8 mouse cellular contexts compared by ENCODE assay signal in the genomic region with DNA sequence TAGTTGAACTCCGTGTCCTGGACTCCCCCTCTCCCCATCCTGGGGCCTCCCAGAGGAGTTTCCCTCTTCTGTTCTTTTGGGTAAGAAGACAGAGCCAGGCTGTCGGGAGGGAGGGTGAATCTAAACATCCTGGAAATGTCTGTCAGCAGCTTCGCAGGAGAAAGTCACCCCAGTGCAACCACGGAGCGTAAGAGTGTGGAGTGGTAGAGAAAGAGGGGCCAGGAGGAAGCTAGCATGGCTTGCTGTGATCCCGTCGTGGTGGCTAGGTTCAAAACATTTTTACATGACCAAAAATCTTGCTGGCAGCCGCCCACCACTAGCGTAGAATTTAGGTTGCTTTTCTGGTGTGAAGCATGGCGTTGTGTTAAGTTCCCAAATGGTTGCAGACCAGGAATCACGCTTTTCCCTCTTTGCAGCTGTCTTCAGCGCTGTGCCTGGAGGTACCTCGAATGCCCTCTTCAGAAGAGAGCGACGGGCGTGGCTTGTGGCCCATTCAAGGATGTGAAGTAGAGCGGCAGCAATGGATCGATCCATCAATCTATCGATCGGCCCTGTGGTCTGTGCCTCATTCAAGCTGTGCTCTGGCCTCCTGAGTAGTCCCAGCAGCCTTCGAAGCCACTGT. TPM values are rescaled to one million over a fixed set of nuclear protein-coding genes. Genes with fewer than 3 reads are reported as not detected.
DNase-seq lines count a peak whose midpoint lies in the region; ATAC-seq and TF ChIP-seq lines count a peak whose summit lies in the region.

No protein-coding gene starts in this region.

- H3K4me3 ChIP-seq in G1E (ENCODE audit: low read depth, low read length): peak overlapping the region; percentile 36; the same call in 1 of the 2 replicates
- H3K4me3 ChIP-seq in forebrain, embryonic 14.5 days (ENCODE audit: low read depth, low read length): no peak overlapping the region
- H3K4me3 ChIP-seq in hindbrain, postnatal 0 days (ENCODE audit: low read length): peak overlapping the region; percentile 8; the same call in 1 of the 2 replicates
- peak overlapping the region; percentile 6; the same call in 1 of the 2 replicates for H3K4me3 ChIP-seq in liver, embryonic 12.5 days

- ATAC-seq in G1E (ENCODE audit: extremely low read depth, insufficient number of reproducible peaks, low FRiP score, poor library complexity, severe bottlenecking): peak; percentile 51
- peak; percentile 40 for ATAC-seq in forebrain, embryonic 14.5 days
- peak; percentile 44 for ATAC-seq in hindbrain, postnatal 0 days
- no peak for ATAC-seq in liver, embryonic 12.5 days

- peak; percentile 95 for DNase-seq in heart, adult 11 months
- DNase-seq in heart, adult 9 months (ENCODE audit: low spot score in 2 of 2): no peak
- no peak for DNase-seq in G1E (ENCODE audit: low spot score)
- peak; percentile 71 for DNase-seq in forebrain, embryonic 14.5 days (ENCODE audit: low spot score)
- peak; percentile 72 for DNase-seq in hindbrain, postnatal 0 days (ENCODE audit: low spot score)
- peak; percentile 70 for DNase-seq in neural tube, embryonic 10.5 days (ENCODE audit: extremely low spot score, low spot score)
- DNase-seq in urinary bladder, postnatal 4 days (ENCODE audit: low spot score in 2 of 2): no peak

- peaks cover 32% of the 10 kb centered on the region for H3K4me1 ChIP-seq in G1E (ENCODE audit: insufficient read depth, low read depth, low read length)
- peaks cover 19% of the 10 kb centered on the region for H3K4me1 ChIP-seq in forebrain, embryonic 14.5 days (ENCODE audit: control insufficient read depth, insufficient read depth, low read length)
- peaks cover 23% of the 10 kb centered on the region for H3K4me1 ChIP-seq in hindbrain, postnatal 0 days (ENCODE audit: insufficient read depth, low read length)
- H3K4me1 ChIP-seq in liver, embryonic 12.5 days: peaks cover 28% of the 10 kb centered on the region

- H3K4me2 ChIP-seq in forebrain, embryonic 14.5 days (ENCODE audit: low read length): peak overlapping the region; percentile 37
- H3K4me2 ChIP-seq in hindbrain, postnatal 0 days (ENCODE audit: low read depth, low read length): peak overlapping the region; percentile 42
- H3K4me2 ChIP-seq in liver, embryonic 12.5 days: peak overlapping the region; percentile 41

- H3K36me3 ChIP-seq in G1E (replicated peaks): peaks cover 18% of the 10 kb centered on the region
- peaks cover 44% of the 10 kb centered on the region for H3K36me3 ChIP-seq in forebrain, embryonic 14.5 days (ENCODE audit: control insufficient read depth, insufficient read depth, low read length)
- peaks cover 27% of the 10 kb centered on the region for H3K36me3 ChIP-seq in hindbrain, postnatal 0 days (ENCODE audit: insufficient read depth, low read length)
- peaks cover 27% of the 10 kb centered on the region for H3K36me3 ChIP-seq in liver, embryonic 12.5 days

- H3K9me3 ChIP-seq in G1E (replicated peaks): peaks cover 5% of the 10 kb centered on the region
- H3K9me3 ChIP-seq in forebrain, embryonic 14.5 days (replicated peaks; ENCODE audit: control insufficient read depth, low read length): no peaks in the 10 kb centered on the region
- no peaks in the 10 kb centered on the region for H3K9me3 ChIP-seq in hindbrain, postnatal 0 days (ENCODE audit: low read length)
- no peaks in the 10 kb centered on the region for H3K9me3 ChIP-seq in liver, embryonic 12.5 days (replicated peaks)

- peak overlapping the region; percentile 21 for H3K9ac ChIP-seq in forebrain, embryonic 14.5 days (ENCODE audit: low read length)
- H3K9ac ChIP-seq in hindbrain, postnatal 0 days (replicated peaks; ENCODE audit: low read length): peak overlapping the region; percentile 30
- H3K9ac ChIP-seq in liver, embryonic 12.5 days: 0 out of 2 replicates have a peak overlapping the region, but pooled peaks have one; percentile 40

- peak overlapping the region; percentile 85 for H3K27ac ChIP-seq in forebrain, embryonic 14.5 days (ENCODE audit: low read depth, low read length)
- peak overlapping the region; percentile 87 for H3K27ac ChIP-seq in hindbrain, postnatal 0 days
- H3K27ac ChIP-seq in liver, embryonic 12.5 days: peak overlapping the region; percentile 79

- 3% methylated on average over 21 of the region's 21 CpGs for WGBS in forebrain, embryonic 14.5 days
- 5% methylated on average over 21 of the region's 21 CpGs for WGBS in hindbrain, postnatal 0 days
- 9% methylated on average over 21 of the region's 21 CpGs for WGBS in liver, embryonic 12.5 days (ENCODE audit: insufficient replicate concordance)

- peaks cover 42% of the 10 kb centered on the region for H3K27me3 ChIP-seq in G1E (ENCODE audit: insufficient read depth, low read length)
- H3K27me3 ChIP-seq in forebrain, embryonic 14.5 days (replicated peaks; ENCODE audit: control insufficient read depth, insufficient read depth, low read length): no peaks in the 10 kb centered on the region
- H3K27me3 ChIP-seq in hindbrain, postnatal 0 days (ENCODE audit: insufficient read depth, low read length): no peaks in the 10 kb centered on the region
- peaks cover 19% of the 10 kb centered on the region for H3K27me3 ChIP-seq in liver, embryonic 12.5 days (replicated peaks)

- no peak for TF ChIP-seq CTCF in G1E (IDR thresholded peaks at IDR 0.05; ENCODE audit: low read depth, low read length)
- TF ChIP-seq CTCF in hindbrain, postnatal 0 days (IDR thresholded peaks at IDR 0.05; ENCODE audit: low read depth): no peak

RNA-seq across cellular contexts. Expression of a gene that starts 9.7 kb away (rescaled TPM):
- total RNA-seq in G1E (2014; fragmentation: Nextera tagmentation) (9.7 and 23.3 TPM in 2 replicates), G1E (2017) (4.2 and 5.7 TPM in 2 replicates)
- polyA plus RNA-seq in G1E (2012): 10.9 and 14.1 TPM in 2 replicates
- 67.4 and 75.6 TPM in 2 replicates for polyA plus RNA-seq in forebrain, embryonic 14.5 days (2014; fragmentation: Nextera tagmentation; extraction: Ambion mirVana)
- 45.5 and 57.8 TPM in 2 replicates for total RNA-seq in hindbrain, postnatal 0 days (2014; rRNA removed)
- 37.9 and 39.0 TPM in 2 replicates for polyA plus RNA-seq in hindbrain, postnatal 0 days (2015; fragmentation: Nextera tagmentation; extraction: Ambion mirVana)
- 9.4 and 10.4 TPM in 2 replicates for polyA plus RNA-seq in liver, embryonic 12.5 days (2016; fragmentation: Nextera tagmentation; extraction: Ambion mirVana)

RNA-seq across cellular contexts. Expression of a gene that starts 57.1 kb away (rescaled TPM):
- 94.7 and 114 TPM in 2 replicates for total RNA-seq in G1E (2014; fragmentation: Nextera tagmentation)
- 91.8 and 180 TPM in 2 replicates for total RNA-seq in G1E (2017)
- 210 and 405 TPM in 2 replicates for polyA plus RNA-seq in G1E (2012)
- 49.1 and 50.0 TPM in 2 replicates for polyA plus RNA-seq in forebrain, embryonic 14.5 days (2014; fragmentation: Nextera tagmentation; extraction: Ambion mirVana)
- total RNA-seq in hindbrain, postnatal 0 days (2014; rRNA removed): 26.2 and 27.5 TPM in 2 replicates
- 127 and 128 TPM in 2 replicates for polyA plus RNA-seq in hindbrain, postnatal 0 days (2015; fragmentation: Nextera tagmentation; extraction: Ambion mirVana)
- 185 and 198 TPM in 2 replicates for polyA plus RNA-seq in liver, embryonic 12.5 days (2016; fragmentation: Nextera tagmentation; extraction: Ambion mirVana)

Comparison
In these comparisons a context has a peak if more than half of its experiments do, and no peak if none do; other contexts are left out.
1. DNase-seq: peak in heart, adult 11 months (single experiment), forebrain, embryonic 14.5 days (single experiment), hindbrain, postnatal 0 days (single experiment) and neural tube, embryonic 10.5 days (single experiment); none in heart, adult 9 months (0 of 2), G1E (single experiment) and urinary bladder, postnatal 4 days (0 of 2).
2. Peak in every context shown above with its lines, with median percentiles within 50 percentile points of each other: H3K27ac ChIP-seq, H3K4me2 ChIP-seq and H3K9ac ChIP-seq.